Mouse (Mus musculus) kidney, adult 2 months (tissue): ENCODE measurements around the gene Zbtb44. TPM values are rescaled to one million over a fixed set of nuclear protein-coding genes. Genes with fewer than 3 reads are reported as not detected.

ENCODE experiments used
- DNase-seq: peaks from one replicate; pipeline ENCODE4 v3.0.0; 2021
- H3K27ac ChIP-seq: fragments of 200-500 bp; 2 replicates; pipeline ENCODE4 v1.5.1; 2012; ENCODE audit warnings: low read depth, low read length, control low read depth, inconsistent platforms; ENCODE audit not compliant: insufficient read depth
- H3K27me3 ChIP-seq: fragments of 200-500 bp; replicated peaks from 2 replicates; pipeline ENCODE4 v1.6.1; 2012; ENCODE audit warnings: mild to moderate bottlenecking, moderate library complexity, low read length, inconsistent platforms; ENCODE audit not compliant: control insufficient read depth, insufficient read depth
- H3K36me3 ChIP-seq: fragments of 200-500 bp; 2 replicates; pipeline ENCODE4 v1.6.1; 2012; ENCODE audit warnings: mild to moderate bottlenecking, moderate library complexity, low read length, inconsistent platforms; ENCODE audit not compliant: control insufficient read depth, insufficient read depth
- H3K4me1 ChIP-seq: fragments of 200-500 bp; 2 replicates; pipeline ENCODE4 v1.6.1; 2011; ENCODE audit warnings: low read length; ENCODE audit not compliant: control insufficient read depth, insufficient read depth
- H3K4me3 ChIP-seq: fragments of 200-500 bp; 2 replicates; pipeline ENCODE4 v1.5.1; 2011; ENCODE audit warnings: mild to moderate bottlenecking, low read depth, low read length, control low read depth; ENCODE audit not compliant: insufficient read depth
- CTCF ChIP-seq: fragments of 200-500 bp; conservative IDR thresholded peaks from 2 replicates; pipeline ENCODE4 v1.5.1; 2011; ENCODE audit warnings: low read depth, mild to moderate bottlenecking, control low read depth, low read length, moderate library complexity, mixed read lengths; ENCODE audit not compliant: insufficient read depth, insufficient read length
- POLR2A ChIP-seq: fragments of 200-500 bp; IDR thresholded peaks from one replicate; pipeline ENCODE4 v1.6.1; 2011; ENCODE audit warnings: low read depth, low read length, control low read depth
- WGBS: fragments of 180-500 bp; shearing (Covaris S2); methylation state at CpG from one replicate; pipeline ENCODE4 v1.1.7; 2018; 5-methylcytosine and 5-hydroxymethylcytosine counted together
- polyA plus RNA-seq: library from polyadenylated mRNA; depleted of rRNA; stranded (reverse); fragments of >200 nt; gene quantifications from 2 replicates; pipeline ENCODE4 v1.2.3, GENCODE M21; 2012; rRNA removed

Zbtb44 gene
- polyA plus RNA-seq, 1 experiment = 9.9 TPM

GRCm38 (mm10) chr9:31117088-31117487 is 86.6 kb downstream of the Zbtb44 start:
- WGBS = 81% methylated on average over 11 of the region's 11 CpGs
- Histone ChIP-seq H3K4me1 (no peaks in the 10 kb centered on the region), H3K4me3 (no peak overlapping the region), H3K36me3 (no peaks in the 10 kb centered on the region), H3K27ac (no peak overlapping the region), H3K27me3 (no peaks in the 10 kb centered on the region)
- DNase-seq = no peak
- no peak for TF ChIP-seq POLR2A
- no peak for TF ChIP-seq CTCF

GRCm38 (mm10) chr9:31117488-31117887 is 87.0 kb downstream of the Zbtb44 start:
- no peak for TF ChIP-seq POLR2A
- no peak for TF ChIP-seq CTCF
- Histone ChIP-seq H3K36me3 (no peaks in the 10 kb centered on the region), H3K27ac (no peak overlapping the region), H3K4me3 (no peak overlapping the region), H3K4me1 (no peaks in the 10 kb centered on the region), H3K27me3 (no peaks in the 10 kb centered on the region)
- DNase-seq = no peak
- 67% methylated on average over 6 of the region's 6 CpGs for WGBS

- H3K4me3 ChIP-seq = no peak overlapping the region
- no peak for TF ChIP-seq CTCF
- TF ChIP-seq POLR2A = no peak
- no peaks in the 10 kb centered on the region for H3K4me1 ChIP-seq
- H3K27ac ChIP-seq = peak overlapping the region; percentile 37; the same call in 1 of the 2 replicates
- no peak for DNase-seq
- H3K27me3 ChIP-seq = no peaks in the 10 kb centered on the region
- no peaks in the 10 kb centered on the region for H3K36me3 ChIP-seq
- WGBS = 39% methylated on average over 11 of the region's 11 CpGs
Observed at GRCm38 (mm10) chr9:31118520-31119298, 88.3 kb downstream of the Zbtb44 start.

DNA sequence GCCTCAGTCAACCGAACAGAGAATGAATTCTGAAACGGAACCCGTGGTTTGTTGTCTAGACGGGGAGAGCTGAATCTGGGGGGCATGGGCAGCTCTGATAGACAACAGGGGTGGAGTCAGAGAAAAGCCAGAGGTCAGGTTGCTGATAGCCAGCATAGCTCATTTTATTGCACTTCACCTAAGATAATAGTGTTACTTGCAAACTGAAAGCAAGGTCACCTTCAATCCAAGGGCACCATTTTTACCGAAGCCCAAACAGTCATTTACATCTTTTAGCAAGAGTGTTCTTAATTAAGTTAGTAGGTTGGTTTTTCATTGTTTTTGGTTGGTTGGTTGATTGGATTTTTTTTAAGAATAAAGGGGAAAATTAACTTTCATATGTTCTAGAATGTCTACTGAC is 89.0 kb downstream of the Zbtb44 start:
- DNase-seq = no peak
- H3K4me3 ChIP-seq = no peak overlapping the region
- WGBS = 58% methylated on average over 5 of the region's 5 CpGs
- H3K36me3 ChIP-seq = no peaks in the 10 kb centered on the region
- TF ChIP-seq POLR2A (no peak), CTCF (no peak)
- H3K27ac ChIP-seq = peak overlapping the region; percentile 37
- H3K27me3 ChIP-seq = no peaks in the 10 kb centered on the region
- no peaks in the 10 kb centered on the region for H3K4me1 ChIP-seq

DNA sequence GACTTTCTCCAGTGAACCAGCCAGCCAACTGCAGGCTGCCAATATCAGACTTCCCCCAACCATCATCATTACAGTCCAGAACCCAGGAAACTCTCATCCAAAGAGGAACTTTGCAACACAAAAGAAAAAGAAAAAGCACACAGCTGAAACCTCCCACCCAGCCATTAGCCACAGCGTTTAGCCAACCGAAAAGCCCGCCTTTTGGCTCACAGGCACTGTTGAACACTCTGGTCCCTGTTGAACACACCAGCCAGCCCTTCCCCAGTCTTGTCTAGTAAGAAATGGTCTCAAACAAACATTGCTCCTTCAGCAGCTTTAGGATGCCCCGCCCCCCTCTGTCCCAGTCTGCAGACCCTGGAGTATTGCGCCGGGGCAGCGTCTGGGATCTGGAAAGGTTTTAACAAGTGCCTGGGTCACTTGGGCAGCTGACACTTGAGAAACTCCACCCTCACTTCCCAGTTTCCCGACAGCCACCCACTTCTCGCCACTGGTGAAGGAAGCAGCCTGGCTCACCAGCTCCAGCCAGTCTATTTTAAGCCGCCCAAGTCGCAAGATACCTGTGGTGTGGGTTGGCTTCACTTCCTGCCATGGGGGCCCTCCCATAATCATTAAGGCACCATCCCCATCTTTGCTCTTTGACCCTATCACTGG is 89.6 kb downstream of the Zbtb44 start:
- TF ChIP-seq CTCF = no peak
- TF ChIP-seq POLR2A = no peak
- Histone ChIP-seq H3K27ac (peak overlapping the region; percentile 36), H3K36me3 (no peaks in the 10 kb centered on the region), H3K4me3 (no peak overlapping the region), H3K4me1 (no peaks in the 10 kb centered on the region), H3K27me3 (no peaks in the 10 kb centered on the region)
- WGBS = 32% methylated on average over 11 of the region's 11 CpGs
- DNase-seq = no peak

DNA sequence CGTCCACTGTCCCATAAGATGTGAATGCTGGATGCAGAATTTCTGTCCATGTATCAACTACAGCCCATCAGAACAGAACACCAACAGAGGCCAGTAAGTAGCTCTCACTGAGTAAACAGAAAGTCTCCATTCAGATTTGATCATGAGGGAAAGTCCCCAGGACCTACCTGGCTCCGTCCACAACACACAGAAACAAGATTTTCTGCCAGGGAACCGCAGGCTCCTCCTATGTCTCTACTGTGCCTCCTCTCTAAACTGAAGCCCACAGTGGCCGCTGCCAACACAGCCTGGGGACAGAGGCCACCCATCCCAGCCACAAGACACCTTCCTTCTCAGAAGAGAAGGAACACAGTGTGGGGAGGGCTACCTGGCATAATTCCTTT is 90.1 kb downstream of the Zbtb44 start:
- 40% methylated on average over 4 of the region's 4 CpGs for WGBS
- H3K27ac ChIP-seq = peak overlapping the region; percentile 36; the same call in 1 of the 2 replicates
- TF ChIP-seq CTCF = no peak
- TF ChIP-seq POLR2A = no peak

DNA sequence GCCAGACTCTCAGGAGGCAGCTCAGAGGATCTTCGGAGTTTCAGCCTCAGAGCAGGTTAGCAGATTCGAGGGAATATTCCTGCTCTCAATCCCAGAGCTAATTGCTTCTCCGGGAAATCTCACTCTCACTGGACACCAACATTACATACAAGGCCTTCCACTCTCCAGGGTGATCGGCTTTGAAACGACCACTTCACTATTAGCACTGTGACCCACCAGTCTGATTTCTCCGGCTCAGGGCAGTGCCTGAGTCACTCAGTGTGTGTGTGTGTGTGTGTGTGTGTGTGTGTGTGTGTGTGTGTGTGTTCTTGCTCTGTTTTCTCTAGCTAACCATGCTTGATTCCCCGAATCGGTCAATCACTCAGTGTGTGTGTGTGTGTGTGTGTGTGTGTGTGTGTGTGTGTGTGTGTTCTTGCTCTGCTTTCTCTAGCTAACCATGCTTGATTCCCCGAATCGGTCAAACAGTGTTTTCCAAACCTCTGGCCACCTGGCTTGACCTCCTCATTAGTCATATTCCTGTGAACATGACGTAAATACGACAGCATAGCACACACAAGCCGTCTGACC is 92.1 kb downstream of the Zbtb44 start:
- no peak for DNase-seq
- Histone ChIP-seq H3K4me3 (no peak overlapping the region), H3K27ac (no peak overlapping the region), H3K36me3 (no peaks in the 10 kb centered on the region), H3K4me1 (no peaks in the 10 kb centered on the region), H3K27me3 (no peaks in the 10 kb centered on the region)
- TF ChIP-seq CTCF (no peak), POLR2A (no peak)
- 43% methylated on average over 13 of the region's 13 CpGs for WGBS

More for the DNA sequence above, 90.1 kb downstream of the Zbtb44 start:
- Histone ChIP-seq H3K4me1 (no peaks in the 10 kb centered on the region), H3K36me3 (no peaks in the 10 kb centered on the region), H3K27me3 (no peaks in the 10 kb centered on the region), H3K4me3 (no peak overlapping the region)
- no peak for DNase-seq

Other genes with a start within 250 kb of the Zbtb44 start
- gene Adamts15, start 108.2 kb upstream of the Zbtb44 start, polyA plus RNA-seq = 6.2 and 7.3 TPM in 2 replicates
- 0.83 and 1.7 TPM in 2 replicates for gene Adamts8, start 88.1 kb upstream of the Zbtb44 start, polyA plus RNA-seq
- gene St14, start 101.2 kb downstream of the Zbtb44 start, polyA plus RNA-seq = 62.8 and 71.2 TPM in 2 replicates
- gene Aplp2, start 181.2 kb downstream of the Zbtb44 start, polyA plus RNA-seq = 556 and 574 TPM in 2 replicates
- 4.1 and 4.9 TPM in 2 replicates for gene Prdm10, start 249.9 kb downstream of the Zbtb44 start, polyA plus RNA-seq